Mouse (Mus musculus) hindbrain, embryonic 10.5 days (tissue): ENCODE data around the gene Sdf2. TPM values are rescaled to one million over a fixed set of nuclear protein-coding genes. Genes with fewer than 3 reads are reported as not detected.

Experiments
- DNase-seq: peaks from one replicate; pipeline ENCODE4 v3.0.0-alpha.2; 2017; ENCODE audit warnings: low spot score
- H3K27ac ChIP-seq: fragments of 300-500 bp; sonication (generic); 2 replicates; pipeline ENCODE4 v1.5.1; 2016; ENCODE audit warnings: mild to moderate bottlenecking, moderate library complexity
- H3K27me3 ChIP-seq: fragments of 300-500 bp; sonication (generic); 2 replicates; pipeline ENCODE4 v1.6.1; 2016; ENCODE audit warnings: mild to moderate bottlenecking; ENCODE audit not compliant: poor library complexity, insufficient read depth, severe bottlenecking
- H3K36me3 ChIP-seq: fragments of 300-500 bp; sonication (generic); 2 replicates; pipeline ENCODE4 v1.6.1; 2016; ENCODE audit warnings: mild to moderate bottlenecking, moderate library complexity
- H3K4me1 ChIP-seq: fragments of 300-500 bp; sonication (generic); replicated peaks from 2 replicates; pipeline ENCODE4 v1.6.1; 2016; ENCODE audit warnings: mild to moderate bottlenecking
- H3K4me3 ChIP-seq: fragments of 300-500 bp; sonication (generic); 2 replicates; pipeline ENCODE4 v1.5.1; 2016; ENCODE audit warnings: mild to moderate bottlenecking, moderate library complexity
- H3K9me3 ChIP-seq: fragments of 300-500 bp; sonication (generic); 2 replicates; pipeline ENCODE4 v1.6.1; 2016; ENCODE audit warnings: mild to moderate bottlenecking, moderate library complexity
- WGBS: fragments of 180-500 bp; shearing (Covaris S2); methylation state at CpG from one replicate; pipeline ENCODE4 v1.1.7; 2016; 5-methylcytosine and 5-hydroxymethylcytosine counted together
- polyA plus RNA-seq: library from polyadenylated mRNA; unstranded; fragments of >200 nt; fragmentation: Nextera tagmentation; extraction: Ambion mirVana; gene quantifications from 2 replicates; pipeline ENCODE4 v1.2.1, GENCODE M21; 2016

Sdf2 gene
- polyA plus RNA-seq, result 53.6 and 63.8 TPM in 2 replicates

DNA sequence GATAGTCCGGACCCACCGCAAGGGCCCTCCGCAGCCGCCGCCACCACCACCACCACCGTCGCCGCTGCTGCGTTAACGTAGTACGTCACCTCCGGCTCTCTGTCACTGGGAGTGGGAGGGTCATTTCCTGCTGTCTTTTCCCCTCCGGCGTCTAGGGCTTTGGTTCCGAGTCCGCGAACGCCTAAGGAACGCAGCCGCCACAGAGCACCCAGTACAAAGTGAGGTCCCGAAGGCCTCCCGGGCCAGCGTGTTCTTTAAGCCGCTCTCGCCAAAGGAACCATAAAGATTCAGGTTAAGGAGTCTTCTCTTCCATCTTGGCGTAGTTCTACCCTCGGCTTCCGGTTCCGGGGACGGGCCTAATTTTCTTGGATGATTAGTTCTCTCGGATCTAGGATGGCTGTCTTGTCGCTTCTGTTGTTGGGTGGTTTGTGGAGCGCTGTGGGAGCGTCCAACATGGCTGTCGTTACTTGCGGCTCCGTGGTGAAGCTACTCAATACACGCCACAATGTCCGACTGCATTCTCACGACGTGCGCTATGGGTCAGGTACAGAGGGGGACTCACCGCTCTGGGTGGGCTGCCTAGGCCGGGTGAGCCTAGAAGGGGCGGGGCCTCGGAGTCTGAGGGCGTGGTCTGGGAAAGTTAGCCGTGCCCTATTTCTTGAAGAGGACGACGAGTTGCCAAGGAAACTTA lies at the start of gene Sdf2, which contains the start of gene Supt6:
TSS of gene Sdf2 (plus strand) at position 120 of the 691 bp plus-strand sequence.
TSS of gene Supt6 (minus strand) at position 361 of the 691 bp plus-strand sequence.
- Histone ChIP-seq H3K27ac (peak within 1 kb of the TSS; percentile 95), H3K4me3 (peak within 1 kb of the TSS; percentile 99), H3K27me3 (no peaks in the 10 kb centered on the region), H3K4me1 (peaks cover 37% of the 10 kb centered on the region), H3K9me3 (no peaks in the 10 kb centered on the region), H3K36me3 (peaks cover 26% of the 10 kb centered on the region)
- under 1% methylated on average over 50 of the region's 50 CpGs for WGBS
- DNase-seq, result peak; percentile 96

DNA sequence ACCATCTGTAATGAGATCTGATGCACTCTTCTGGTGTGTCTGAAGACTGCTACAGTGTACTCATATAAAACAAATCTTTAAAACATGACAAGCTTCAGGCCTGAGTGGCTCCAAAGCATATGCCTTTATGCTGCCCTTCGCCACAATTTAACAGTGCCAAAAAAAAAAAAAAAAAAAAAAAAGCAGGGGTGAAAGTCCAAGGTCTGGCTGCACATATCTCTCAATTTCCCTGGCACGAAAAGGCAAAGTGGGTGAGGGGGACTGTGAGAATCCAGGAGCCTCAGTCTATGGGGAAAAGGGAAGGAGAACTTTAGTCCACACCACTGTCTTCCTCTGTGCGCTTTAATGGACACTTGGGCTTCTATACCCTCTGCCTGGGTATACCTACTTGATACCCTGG lies 43.2 kb upstream of the Sdf2 start:
- H3K9me3 ChIP-seq, result no peaks in the 10 kb centered on the region
- H3K4me1 ChIP-seq, result peaks cover 16% of the 10 kb centered on the region
- 91% methylated on average over 3 of the region's 3 CpGs for WGBS
- H3K36me3 ChIP-seq, result peaks cover 48% of the 10 kb centered on the region
- DNase-seq, result no peak
- no peak overlapping the region for H3K4me3 ChIP-seq
- H3K27ac ChIP-seq, result no peak overlapping the region
- H3K27me3 ChIP-seq, result no peaks in the 10 kb centered on the region

DNA sequence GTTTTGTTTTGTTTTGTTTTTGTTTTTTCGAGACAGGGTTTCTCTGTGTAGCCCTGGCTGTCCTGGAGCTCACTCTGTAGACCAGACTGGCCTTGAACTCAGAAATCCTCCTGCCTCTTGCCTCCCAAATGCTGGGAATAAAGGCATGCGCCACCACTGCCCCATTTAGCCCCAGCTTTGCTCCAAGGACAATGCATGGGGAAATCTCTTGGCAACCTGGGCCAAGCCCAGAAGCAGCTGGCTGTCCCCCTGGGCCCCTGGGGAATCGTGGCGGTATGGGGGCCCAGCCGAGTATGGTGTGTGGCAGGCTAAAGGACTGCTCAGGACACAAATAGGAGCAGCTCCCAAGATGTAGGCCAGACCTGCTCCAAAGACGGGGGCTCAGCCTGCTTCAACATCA lies 41.3 kb upstream of the Sdf2 start:
- DNase-seq, result no peak
- H3K4me3 ChIP-seq, result no peak overlapping the region
- H3K4me1 ChIP-seq, result peaks cover 16% of the 10 kb centered on the region
- no peaks in the 10 kb centered on the region for H3K9me3 ChIP-seq
- peaks cover 68% of the 10 kb centered on the region for H3K36me3 ChIP-seq
- H3K27ac ChIP-seq, result no peak overlapping the region
- 84% methylated on average over 6 of the region's 6 CpGs for WGBS
- no peaks in the 10 kb centered on the region for H3K27me3 ChIP-seq

DNA sequence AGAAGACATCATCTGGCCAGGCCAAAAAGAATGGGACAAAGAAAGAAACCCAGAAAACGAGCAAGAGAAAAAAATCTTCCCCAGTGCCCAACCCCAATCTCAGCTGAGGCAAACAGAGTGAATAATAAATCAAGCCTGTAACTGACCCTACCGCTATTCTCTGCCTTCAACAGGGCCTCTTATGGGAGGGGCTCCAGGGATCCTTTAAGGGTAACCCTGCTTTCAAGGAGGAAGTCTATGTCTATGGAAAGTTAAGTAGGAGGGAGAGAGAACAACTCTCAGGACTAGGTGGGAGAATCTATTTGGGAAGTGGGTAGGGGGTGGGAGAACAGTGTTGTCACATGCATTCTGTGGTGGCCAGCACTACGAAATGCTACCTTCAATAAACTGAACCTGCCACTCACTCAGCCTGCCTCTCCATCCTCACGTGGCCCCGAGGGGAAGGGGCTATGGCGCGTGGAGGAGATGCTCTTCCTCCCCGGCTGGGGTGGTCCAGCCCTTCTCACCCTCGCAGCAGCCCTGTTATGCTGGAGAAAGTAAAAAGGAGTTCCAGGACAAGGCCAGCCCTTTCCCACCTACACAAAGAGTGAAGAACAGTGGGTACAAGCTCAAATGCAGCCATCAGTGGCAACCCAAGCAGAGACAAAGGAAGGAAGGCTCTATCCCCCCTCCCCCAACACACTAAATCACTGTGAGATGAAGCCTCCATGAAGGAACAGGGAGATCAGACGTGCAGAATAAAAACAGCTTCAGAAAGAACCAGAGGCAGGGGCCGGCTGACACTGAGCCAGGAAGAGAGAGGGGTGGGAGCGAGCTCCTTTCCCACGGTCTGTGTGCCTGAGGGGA lies 40.0 kb upstream of the Sdf2 start:
- Histone ChIP-seq H3K4me1 (peaks cover 16% of the 10 kb centered on the region), H3K9me3 (no peaks in the 10 kb centered on the region), H3K4me3 (no peak overlapping the region), H3K27ac (peak overlapping the region; percentile 66), H3K27me3 (no peaks in the 10 kb centered on the region), H3K36me3 (peaks cover 81% of the 10 kb centered on the region)
- WGBS, result 76% methylated on average over 13 of the region's 13 CpGs
- no peak for DNase-seq

DNA sequence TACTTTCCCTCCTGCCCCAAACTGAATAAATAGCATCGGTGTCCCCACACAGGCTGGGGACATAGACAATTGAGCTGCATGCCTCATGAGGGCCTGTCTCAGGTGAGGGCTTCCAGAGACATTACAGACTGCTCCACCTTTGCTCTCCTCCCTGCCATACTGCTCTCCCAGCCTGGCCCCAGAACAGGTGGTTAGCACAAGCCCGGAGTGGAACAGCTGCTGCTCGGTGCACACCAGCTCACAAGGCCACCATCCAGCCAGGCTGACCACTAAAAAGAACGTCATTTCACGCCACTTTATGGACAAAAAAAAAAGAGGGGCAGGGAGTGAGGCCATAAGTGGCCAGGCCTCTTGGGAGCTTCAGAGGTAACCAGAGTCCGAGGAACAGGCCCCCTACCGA lies 38.4 kb upstream of the Sdf2 start:
- WGBS, result 78% methylated on average over 7 of the region's 7 CpGs

DNA sequence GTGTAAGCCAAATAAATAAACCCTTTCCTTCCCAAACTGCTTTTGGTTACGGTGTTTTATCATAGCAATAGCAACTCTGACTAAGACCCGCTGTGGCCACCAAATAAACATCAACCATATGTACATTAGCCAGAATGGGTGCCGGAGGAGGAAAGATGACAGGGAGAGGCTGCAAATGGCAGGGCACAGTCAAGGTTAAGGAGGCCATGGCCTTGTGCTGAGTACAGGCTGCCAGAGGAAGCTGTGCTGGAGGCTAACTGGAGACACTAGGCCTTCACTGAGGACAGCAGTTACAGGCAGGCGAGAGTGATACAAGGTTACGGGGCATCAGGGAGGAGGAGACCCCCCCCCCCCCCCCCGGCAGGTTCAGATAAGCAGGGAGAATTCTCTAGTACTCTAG lies 35.7 kb upstream of the Sdf2 start:
- Histone ChIP-seq H3K27me3 (no peaks in the 10 kb centered on the region), H3K36me3 (peaks cover 100% of the 10 kb centered on the region), H3K9me3 (no peaks in the 10 kb centered on the region), H3K4me1 (peaks cover 12% of the 10 kb centered on the region), H3K4me3 (no peak overlapping the region), H3K27ac (no peak overlapping the region)
- 85% methylated on average over 6 of the region's 6 CpGs for WGBS
- no peak for DNase-seq

More for the DNA sequence above, 38.4 kb upstream of the Sdf2 start:
- Histone ChIP-seq H3K36me3 (peaks cover 93% of the 10 kb centered on the region), H3K27ac (no peak overlapping the region), H3K4me3 (no peak overlapping the region), H3K4me1 (peaks cover 16% of the 10 kb centered on the region), H3K9me3 (no peaks in the 10 kb centered on the region), H3K27me3 (no peaks in the 10 kb centered on the region)
- no peak for DNase-seq

DNA sequence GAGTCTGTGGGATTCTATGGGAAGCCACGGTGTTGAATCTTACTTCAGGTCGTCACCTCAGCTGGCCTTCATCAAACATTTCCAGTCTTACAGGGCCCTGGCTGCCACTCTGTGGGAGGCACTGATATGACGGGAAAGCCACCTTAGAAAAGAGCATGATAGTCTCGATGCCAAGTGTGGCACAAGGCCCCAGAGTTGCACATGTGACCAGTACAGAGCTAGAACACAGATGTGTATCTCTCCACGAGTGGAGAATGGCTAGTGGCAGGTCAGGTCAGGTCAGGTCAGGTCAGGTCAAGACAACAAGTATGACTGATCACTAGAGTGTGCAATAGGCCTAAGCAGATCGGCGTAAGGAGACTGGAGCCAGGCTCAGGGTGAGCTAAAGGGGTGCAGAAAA lies 34.9 kb upstream of the Sdf2 start:
- Histone ChIP-seq H3K4me3 (no peak overlapping the region), H3K27ac (no peak overlapping the region), H3K36me3 (peaks cover 100% of the 10 kb centered on the region), H3K4me1 (peaks cover 9% of the 10 kb centered on the region), H3K27me3 (no peaks in the 10 kb centered on the region), H3K9me3 (no peaks in the 10 kb centered on the region)
- WGBS, result 72% methylated on average over 7 of the region's 7 CpGs
- DNase-seq, result no peak

GRCm38 (mm10) chr11:78211513-78211912 lies 34.0 kb upstream of the Sdf2 start:
- WGBS, result 94% methylated on average over 5 of the region's 5 CpGs

GRCm38 (mm10) chr11:78213086-78213817 lies 32.3 kb upstream of the Sdf2 start:
- peaks cover 100% of the 10 kb centered on the region for H3K36me3 ChIP-seq
- no peak overlapping the region for H3K27ac ChIP-seq
- no peaks in the 10 kb centered on the region for H3K27me3 ChIP-seq
- WGBS, result 93% methylated on average over 14 of the region's 14 CpGs
- H3K9me3 ChIP-seq, result no peaks in the 10 kb centered on the region
- no peak for DNase-seq
- H3K4me1 ChIP-seq, result no peaks in the 10 kb centered on the region
- H3K4me3 ChIP-seq, result no peak overlapping the region

More at GRCm38 (mm10) chr11:78211513-78211912, 34.0 kb upstream of the Sdf2 start:
- H3K4me3 ChIP-seq, result no peak overlapping the region
- no peaks in the 10 kb centered on the region for H3K9me3 ChIP-seq
- DNase-seq, result no peak
- no peaks in the 10 kb centered on the region for H3K27me3 ChIP-seq
- H3K36me3 ChIP-seq, result peaks cover 100% of the 10 kb centered on the region
- H3K4me1 ChIP-seq, result 0 out of 2 replicates have a peak, but pooled peaks cover 4% of the 10 kb centered on the region
- H3K27ac ChIP-seq, result no peak overlapping the region

- Histone ChIP-seq H3K27ac (no peak overlapping the region), H3K9me3 (no peaks in the 10 kb centered on the region), H3K4me3 (no peak overlapping the region), H3K36me3 (peaks cover 100% of the 10 kb centered on the region), H3K4me1 (no peaks in the 10 kb centered on the region), H3K27me3 (no peaks in the 10 kb centered on the region)
- no peak for DNase-seq
- WGBS, result 93% methylated on average over 11 of the region's 11 CpGs
These were observed 29.7 kb upstream of the Sdf2 start for GRCm38 (mm10) chr11:78215709-78216317.

DNA sequence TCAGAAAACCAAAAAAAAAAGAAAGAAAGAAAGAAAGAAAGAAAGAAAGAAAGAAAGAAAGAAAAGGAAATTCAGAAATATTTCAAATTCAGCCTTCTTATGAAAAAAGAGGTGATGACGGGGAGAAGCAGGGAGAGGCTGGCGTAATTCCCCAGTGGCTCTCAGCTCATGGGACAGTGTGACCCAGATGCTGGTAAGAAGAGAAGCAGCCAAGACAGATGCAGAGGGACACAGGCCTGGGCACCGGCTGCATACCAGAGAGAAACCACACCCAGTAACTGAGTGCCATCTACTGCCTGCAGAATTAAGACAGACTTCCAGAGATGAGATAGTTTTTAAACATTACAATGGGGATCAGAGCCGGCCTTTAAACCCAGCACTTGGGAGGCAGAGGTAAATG lies 22.0 kb upstream of the Sdf2 start:
- no peak overlapping the region for H3K27ac ChIP-seq
- H3K36me3 ChIP-seq, result peaks cover 100% of the 10 kb centered on the region
- H3K27me3 ChIP-seq, result no peaks in the 10 kb centered on the region
- H3K9me3 ChIP-seq, result no peaks in the 10 kb centered on the region
- no peaks in the 10 kb centered on the region for H3K4me1 ChIP-seq
- no peak overlapping the region for H3K4me3 ChIP-seq
- DNase-seq, result no peak
- 93% methylated on average over 4 of the region's 4 CpGs for WGBS

- no peaks in the 10 kb centered on the region for H3K4me1 ChIP-seq
- no peak for DNase-seq
- no peak overlapping the region for H3K27ac ChIP-seq
- H3K9me3 ChIP-seq, result no peaks in the 10 kb centered on the region
- H3K36me3 ChIP-seq, result peaks cover 98% of the 10 kb centered on the region
- 91% methylated on average over 6 of the region's 6 CpGs for whole genome bisulfite sequencing
- H3K4me3 ChIP-seq, result no peak overlapping the region
- H3K27me3 ChIP-seq, result no peaks in the 10 kb centered on the region
These were observed 14.0 kb upstream of the Sdf2 start for GRCm38 (mm10) chr11:78231518-78231917.
